Mouse (Mus musculus) spleen, adult 2 months (tissue): ENCODE data around the gene A930033H14Rik. TPM values are rescaled to one million over a fixed set of nuclear protein-coding genes. Genes with fewer than 3 reads are reported as not detected.

Experiments
- DNase-seq, 2 experiments: peaks; one replicate each; pipeline versions ENCODE4 v3.0.0 to v3.0.0-alpha.2; 2012 to 2021; ENCODE audit warnings: low spot score in 2 of 2, low read depth in 1 of 2
- H3K27ac ChIP-seq: fragments of 200-500 bp; 2 replicates; pipeline ENCODE4 v1.5.1; 2012; ENCODE audit warnings: low read length, inconsistent platforms; ENCODE audit not compliant: insufficient read depth
- H3K27me3 ChIP-seq: fragments of 200-500 bp; 2 replicates; pipeline ENCODE4 v1.6.1; 2012; ENCODE audit warnings: mild to moderate bottlenecking, moderate library complexity, low read length, inconsistent platforms; ENCODE audit not compliant: control insufficient read depth, insufficient read depth
- H3K36me3 ChIP-seq: fragments of 200-500 bp; 2 replicates; pipeline ENCODE4 v1.6.1; 2012; ENCODE audit warnings: mild to moderate bottlenecking, low read length, inconsistent platforms; ENCODE audit not compliant: control insufficient read depth, insufficient read depth
- H3K4me1 ChIP-seq: fragments of 200-500 bp; 2 replicates; pipeline ENCODE4 v1.6.1; 2011; ENCODE audit warnings: inconsistent platforms; ENCODE audit not compliant: control insufficient read depth, insufficient read depth, insufficient read length
- H3K4me3 ChIP-seq: fragments of 200-500 bp; 2 replicates; pipeline ENCODE4 v1.5.1; 2011; ENCODE audit warnings: mild to moderate bottlenecking, inconsistent platforms; ENCODE audit not compliant: insufficient read depth, insufficient read length; ENCODE audit errors: extremely low read depth
- CTCF ChIP-seq: fragments of 200-500 bp; IDR thresholded peaks from 2 replicates; pipeline ENCODE4 v1.5.1; 2011; ENCODE audit warnings: mild to moderate bottlenecking, inconsistent platforms; ENCODE audit not compliant: insufficient read depth, insufficient read length, insufficient replicate concordance; ENCODE audit errors: extremely low read depth
- POLR2A ChIP-seq: fragments of 200-500 bp; IDR thresholded peaks from 2 replicates; pipeline ENCODE4 v1.6.1; 2011; ENCODE audit warnings: low read depth, low read length, inconsistent platforms
- WGBS: fragments of 180-500 bp; shearing (Covaris S2); methylation state at CpG from one replicate; pipeline ENCODE4 v1.1.7; 2018; 5-methylcytosine and 5-hydroxymethylcytosine counted together
- polyA plus RNA-seq: library from polyadenylated mRNA; depleted of rRNA; stranded (reverse); fragments of >200 nt; gene quantifications from 2 replicates; pipeline ENCODE4 v1.2.3, GENCODE M21; 2012

The A930033H14Rik gene
- polyA plus RNA-seq, 1 experiment: 0.53 TPM

DNA sequence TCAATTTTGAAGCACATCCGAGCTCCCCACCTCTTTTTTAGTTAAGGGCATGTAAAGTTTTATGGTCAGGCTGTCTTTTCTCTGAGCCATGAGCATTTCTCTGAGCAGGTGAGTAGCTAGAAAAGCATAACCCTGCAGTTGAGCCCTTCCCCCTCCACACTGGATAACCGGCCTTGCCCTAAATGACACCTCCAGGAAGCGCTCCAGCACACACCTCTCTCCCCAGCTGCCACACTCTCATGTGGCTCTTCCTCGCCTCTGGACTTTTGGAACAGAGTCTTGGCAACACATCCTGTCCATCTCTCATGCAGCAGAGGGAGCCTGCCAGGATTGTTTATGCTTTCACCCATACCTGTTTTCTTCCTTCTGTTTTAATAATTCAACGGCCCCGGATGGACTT is 7.4 kb upstream of the A930033H14Rik start:
- Histone ChIP-seq H3K4me3 (no peak overlapping the region), H3K36me3 (no peaks in the 10 kb centered on the region), H3K4me1 (peaks cover 14% of the 10 kb centered on the region), H3K27ac (no peak overlapping the region), H3K27me3 (no peaks in the 10 kb centered on the region)
- no peak for DNase-seq
- TF ChIP-seq POLR2A (no peak), CTCF (no peak)
- WGBS: 81% methylated on average over 6 of the region's 6 CpGs

DNA sequence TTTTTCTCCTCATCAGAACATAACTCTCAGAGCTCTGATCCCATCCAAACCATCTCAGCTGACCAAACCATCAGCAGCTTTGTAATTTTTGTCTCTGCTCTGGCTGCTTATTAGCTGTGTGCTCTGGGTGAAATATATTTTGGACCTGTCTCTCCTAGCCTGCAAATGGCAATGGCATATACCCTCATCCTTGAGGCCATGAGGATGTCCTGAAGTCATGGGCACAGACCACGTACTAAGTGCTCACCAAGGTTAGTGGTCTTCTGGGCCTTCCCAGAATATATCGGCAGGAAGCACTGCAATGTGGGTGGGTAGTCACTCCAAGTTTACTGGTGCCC is 6.4 kb upstream of the A930033H14Rik start:
- TF ChIP-seq CTCF: no peak
- no peak for TF ChIP-seq POLR2A
- H3K27me3 ChIP-seq: no peaks in the 10 kb centered on the region
- H3K4me3 ChIP-seq: no peak overlapping the region
- peaks cover 14% of the 10 kb centered on the region for H3K4me1 ChIP-seq
- no peak overlapping the region for H3K27ac ChIP-seq
- DNase-seq: no peak
- no peaks in the 10 kb centered on the region for H3K36me3 ChIP-seq
- 83% methylated on average over 2 of the region's 2 CpGs for WGBS

- TF ChIP-seq POLR2A (no peak), CTCF (no peak)
- H3K36me3 ChIP-seq: no peaks in the 10 kb centered on the region
- DNase-seq: no peak
- no peaks in the 10 kb centered on the region for H3K27me3 ChIP-seq
- H3K4me3 ChIP-seq: no peak overlapping the region
- H3K4me1 ChIP-seq: peaks cover 18% of the 10 kb centered on the region
- WGBS: 81% methylated on average over 14 of the region's 14 CpGs
- H3K27ac ChIP-seq: no peak overlapping the region
Measured at GRCm38 (mm10) chr10:69218458-69219288, 5.8 kb upstream of the A930033H14Rik start.

DNA sequence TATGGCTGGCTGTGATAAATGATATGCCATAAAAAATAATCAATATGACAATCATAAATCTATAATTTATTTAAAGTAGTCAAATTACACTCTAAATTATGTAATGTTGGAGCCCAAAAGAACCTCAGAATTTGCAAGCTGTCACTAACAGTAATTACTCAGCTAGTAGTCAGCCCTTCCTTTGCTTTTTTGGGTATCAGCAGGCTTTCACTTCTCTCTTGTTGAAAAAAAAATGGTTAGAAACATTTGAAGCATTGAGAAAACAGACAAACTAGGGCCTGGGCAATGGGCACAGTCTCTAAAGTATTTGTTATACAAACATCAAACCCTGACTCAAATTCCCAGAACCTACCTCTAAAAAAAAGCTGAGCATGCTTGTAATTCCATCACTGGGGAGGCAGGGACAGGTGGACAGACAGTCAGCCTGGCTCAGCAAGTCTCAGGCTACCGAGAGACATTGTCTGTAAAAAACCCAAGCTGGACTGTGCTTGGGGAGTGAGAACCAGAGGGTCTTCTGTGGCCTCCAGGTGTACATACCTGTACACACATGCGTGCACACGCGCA is 4.3 kb upstream of the A930033H14Rik start:
- Histone ChIP-seq H3K36me3 (no peaks in the 10 kb centered on the region), H3K27ac (no peak overlapping the region)
- TF ChIP-seq POLR2A (no peak), CTCF (no peak)

GRCm38 (mm10) chr10:69213986-69214385 is 1.1 kb upstream of the A930033H14Rik start:
- DNase-seq: no peak
- TF ChIP-seq CTCF (no peak), POLR2A (no peak)
- 0 out of 2 replicates have a peak overlapping the region, but pooled peaks have one; percentile 74 for H3K27ac ChIP-seq
- WGBS: 47% methylated on average over 5 of the region's 5 CpGs
- peaks cover 14% of the 10 kb centered on the region; the same call in 1 of the 2 replicates for H3K4me1 ChIP-seq
- H3K4me3 ChIP-seq: no peak overlapping the region
- H3K36me3 ChIP-seq: no peaks in the 10 kb centered on the region
- H3K27me3 ChIP-seq: peaks cover 7% of the 10 kb centered on the region; the same call in 1 of the 2 replicates

More for the DNA sequence above, 4.3 kb upstream of the A930033H14Rik start:
- H3K4me1 ChIP-seq: peaks cover 22% of the 10 kb centered on the region
- no peak for DNase-seq
- peaks cover 7% of the 10 kb centered on the region; the same call in 1 of the 2 replicates for H3K27me3 ChIP-seq
- H3K4me3 ChIP-seq: no peak overlapping the region
- WGBS: 88% methylated on average over 4 of the region's 4 CpGs

DNA sequence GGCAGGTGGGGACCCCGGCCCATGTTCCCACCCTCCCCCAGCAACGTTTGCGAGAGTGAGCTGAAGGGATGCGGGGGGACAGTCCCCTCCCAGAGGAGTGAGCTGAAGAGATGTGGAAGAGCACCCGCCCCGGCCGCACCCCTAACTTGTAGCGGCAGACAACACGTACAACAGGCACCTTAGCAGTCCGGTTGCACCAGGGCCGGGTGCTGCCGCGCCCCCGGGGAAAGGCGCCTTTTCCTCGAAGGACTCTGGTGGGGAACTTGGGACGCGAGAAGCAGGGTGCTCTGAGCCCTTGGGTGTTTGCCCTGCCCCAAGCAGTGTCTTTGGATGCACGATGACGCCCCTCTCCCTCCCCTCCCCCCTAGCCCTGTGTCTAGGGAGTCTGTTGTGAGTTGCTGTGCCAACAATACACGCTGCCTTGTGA is 566 bp upstream of the A930033H14Rik start:
- under 1% methylated on average over 21 of the region's 21 CpGs for WGBS
- TF ChIP-seq CTCF: no peak
- H3K27me3 ChIP-seq: peaks cover 7% of the 10 kb centered on the region; the same call in 1 of the 2 replicates
- H3K27ac ChIP-seq: peak overlapping the region; percentile 74
- H3K36me3 ChIP-seq: no peaks in the 10 kb centered on the region
- H3K4me1 ChIP-seq: peaks cover 14% of the 10 kb centered on the region; the same call in 1 of the 2 replicates
- peak in 1 of 2 experiments; percentile 25 for DNase-seq
- peak overlapping the region; percentile 68 for H3K4me3 ChIP-seq

- Histone ChIP-seq H3K4me1 (peaks cover 9% of the 10 kb centered on the region; the same call in 1 of the 2 replicates), H3K36me3 (no peaks in the 10 kb centered on the region), H3K27me3 (peaks cover 7% of the 10 kb centered on the region; the same call in 1 of the 2 replicates), H3K27ac (peak overlapping the region; percentile 59), H3K4me3 (peak overlapping the region; percentile 34; the same call in 1 of the 2 replicates)
- no peak for DNase-seq
- no peak for TF ChIP-seq POLR2A
- no peak for TF ChIP-seq CTCF
- 6% methylated on average over 14 of the region's 14 CpGs for WGBS
Measured at GRCm38 (mm10) chr10:69211976-69212375, 922 bp downstream of the A930033H14Rik start.
